Comparison of ENCODE assay signal across 8 mouse cellular contexts in the genomic region with DNA sequence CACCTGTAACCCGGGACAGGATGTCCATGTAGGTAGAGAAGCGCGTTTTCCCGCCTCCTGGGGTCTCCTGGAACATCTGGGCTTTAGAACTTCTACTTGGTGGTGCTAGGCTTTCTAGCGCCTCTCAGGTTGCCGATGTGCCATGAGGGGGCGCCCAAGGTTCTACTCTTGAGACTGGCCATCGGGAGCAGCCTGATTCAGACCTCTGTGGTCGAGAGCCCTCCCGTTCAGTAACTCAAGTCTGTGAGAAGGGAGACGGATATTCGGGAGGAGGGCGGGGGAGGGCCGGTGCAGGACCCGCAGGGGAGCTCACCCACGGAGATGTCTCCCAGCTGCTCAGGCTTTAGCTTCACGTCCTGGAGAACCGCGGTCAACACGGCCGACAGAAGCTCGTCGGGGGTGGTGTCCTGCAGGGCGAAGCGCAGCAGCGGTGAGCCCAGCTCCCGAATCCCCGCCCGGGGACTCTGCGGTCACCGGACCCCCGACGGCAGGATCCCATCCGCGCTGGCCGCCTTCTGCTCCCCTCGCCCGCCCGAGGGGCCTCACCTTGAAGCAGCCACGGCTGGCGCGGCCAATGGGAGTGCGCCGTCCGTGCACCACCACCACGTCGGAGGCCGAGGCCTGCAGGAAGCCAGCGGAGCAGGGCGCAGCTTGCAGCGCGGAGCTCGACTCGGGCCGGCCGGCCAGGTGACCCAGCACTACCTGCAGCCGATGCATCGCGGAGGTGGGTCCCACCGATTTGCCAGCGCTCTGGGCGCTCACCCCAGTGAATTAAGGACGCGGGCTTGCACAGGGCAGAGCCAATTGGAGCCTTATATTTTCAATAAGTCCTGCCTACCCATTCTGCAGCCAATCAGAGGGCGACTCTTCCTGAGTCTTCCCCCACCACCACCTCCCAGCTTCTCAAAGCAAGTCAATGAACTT. TPM values are rescaled to one million over a fixed set of nuclear protein-coding genes. Genes with fewer than 3 reads are reported as not detected.
DNase-seq lines count a peak whose midpoint lies in the region; ATAC-seq and TF ChIP-seq lines count a peak whose summit lies in the region.

A gene (minus strand): TSS at position 816 of the 924 bp plus-strand sequence.

- H3K27me3 ChIP-seq in ES-Bruce4 (ENCODE audit: control insufficient read depth, insufficient read depth, low read length, poor library complexity, severe bottlenecking) = no peaks in the 10 kb centered on the region
- no peaks in the 10 kb centered on the region for H3K27me3 ChIP-seq in forebrain, embryonic 14.5 days (replicated peaks; ENCODE audit: control insufficient read depth, insufficient read depth, low read length)
- H3K27me3 ChIP-seq in heart, postnatal 0 days (ENCODE audit: control insufficient read depth, insufficient read depth, low read length) = peaks cover 33% of the 10 kb centered on the region
- H3K27me3 ChIP-seq in liver, embryonic 16.5 days (ENCODE audit: control insufficient read depth, insufficient read depth, low read depth, low read length) = peaks cover 10% of the 10 kb centered on the region
- no peaks in the 10 kb centered on the region for H3K27me3 ChIP-seq in neural tube, embryonic 14.5 days (ENCODE audit: control insufficient read depth, insufficient read depth, low read length)

- peak within 1 kb of the TSS; percentile 58 for H3K4me2 ChIP-seq in forebrain, embryonic 14.5 days (ENCODE audit: low read length)
- H3K4me2 ChIP-seq in heart, postnatal 0 days (ENCODE audit: low read depth, low read length) = peak within 1 kb of the TSS; percentile 56
- peak within 1 kb of the TSS; percentile 50 for H3K4me2 ChIP-seq in liver, embryonic 16.5 days (ENCODE audit: low read depth, low read length)
- peak within 1 kb of the TSS; percentile 49 for H3K4me2 ChIP-seq in neural tube, embryonic 14.5 days (ENCODE audit: low read depth, low read length)

- no peaks in the 10 kb centered on the region for H3K9me3 ChIP-seq in ES-Bruce4 (replicated peaks; ENCODE audit: control insufficient read depth, insufficient read depth, low read length, poor library complexity, severe bottlenecking)
- no peaks in the 10 kb centered on the region for H3K9me3 ChIP-seq in forebrain, embryonic 14.5 days (replicated peaks; ENCODE audit: control insufficient read depth, low read length)
- H3K9me3 ChIP-seq in heart, postnatal 0 days (replicated peaks; ENCODE audit: control insufficient read depth, low read length) = no peaks in the 10 kb centered on the region
- no peaks in the 10 kb centered on the region for H3K9me3 ChIP-seq in liver, embryonic 16.5 days (replicated peaks; ENCODE audit: control insufficient read depth, low read length)
- H3K9me3 ChIP-seq in neural tube, embryonic 14.5 days (ENCODE audit: control insufficient read depth, low read length) = no peaks in the 10 kb centered on the region

- TF ChIP-seq POLR2A in ES-Bruce4 (IDR thresholded peaks at IDR 0.05; ENCODE audit: insufficient read depth, low read length) = no peak

- 2% methylated on average over 63 of the region's 65 CpGs for WGBS in forebrain, embryonic 14.5 days
- WGBS in heart, postnatal 0 days = 2% methylated on average over 65 of the region's 65 CpGs
- 1% methylated on average over 65 of the region's 65 CpGs for WGBS in liver, embryonic 16.5 days (ENCODE audit: insufficient replicate concordance)
- WGBS in neural tube, embryonic 14.5 days = 1% methylated on average over 64 of the region's 65 CpGs

- peak within 1 kb of the TSS; percentile 82 for H3K9ac ChIP-seq in ES-Bruce4 (ENCODE audit: low read depth, poor library complexity, severe bottlenecking)
- peak within 1 kb of the TSS; percentile 40 for H3K9ac ChIP-seq in forebrain, embryonic 14.5 days (ENCODE audit: low read length)
- no peak within 1 kb of the TSS for H3K9ac ChIP-seq in heart, postnatal 0 days (replicated peaks; ENCODE audit: low read depth, low read length)
- no peak within 1 kb of the TSS for H3K9ac ChIP-seq in liver, embryonic 16.5 days (ENCODE audit: low read depth, low read length)
- H3K9ac ChIP-seq in neural tube, embryonic 14.5 days (replicated peaks; ENCODE audit: low read depth, low read length) = peak within 1 kb of the TSS; percentile 42; the same call in 1 of the 2 replicates

- peak; percentile 82 for DNase-seq in forebrain, embryonic 14.5 days (ENCODE audit: low spot score)
- peak; percentile 80 for DNase-seq in heart, postnatal 0 days (ENCODE audit: low spot score)
- DNase-seq in kidney, postnatal 36 days = peak; percentile 91 to 96
- peak; percentile 13 to 16 for DNase-seq in thymus, adult 18-20 months

- no peak for TF ChIP-seq EP300 in ES-Bruce4 (IDR thresholded peaks at IDR 0.05; ENCODE audit: insufficient read depth, low read depth, low read length)
- no peak for TF ChIP-seq EP300 in heart, postnatal 0 days (IDR thresholded peaks at IDR 0.05; ENCODE audit: low read depth)

- H3K4me1 ChIP-seq in ES-Bruce4 (ENCODE audit: control insufficient read depth, insufficient read depth, low read length) = no peaks in the 10 kb centered on the region
- H3K4me1 ChIP-seq in forebrain, embryonic 14.5 days (ENCODE audit: control insufficient read depth, insufficient read depth, low read length) = no peaks in the 10 kb centered on the region
- H3K4me1 ChIP-seq in heart, postnatal 0 days (ENCODE audit: control insufficient read depth, insufficient read depth) = 0 out of 2 replicates have a peak, but pooled peaks cover 3% of the 10 kb centered on the region
- H3K4me1 ChIP-seq in liver, embryonic 16.5 days (ENCODE audit: control insufficient read depth, low read depth, low read length) = no peaks in the 10 kb centered on the region; the same call in 1 of the 2 replicates
- no peaks in the 10 kb centered on the region for H3K4me1 ChIP-seq in neural tube, embryonic 14.5 days (ENCODE audit: control insufficient read depth, insufficient read depth, low read length)

- TF ChIP-seq CTCF in ES-Bruce4 (IDR thresholded peaks at IDR 0.05; ENCODE audit: low read depth, low read length) = peak; percentile 65
- TF ChIP-seq CTCF in heart, postnatal 0 days (IDR thresholded peaks at IDR 0.05; ENCODE audit: low read depth) = peak; percentile 69

- peak within 1 kb of the TSS; percentile 88 for H3K4me3 ChIP-seq in ES-Bruce4 (ENCODE audit: low read depth, low read length)
- H3K4me3 ChIP-seq in forebrain, embryonic 14.5 days (ENCODE audit: low read depth, low read length) = peak within 1 kb of the TSS; percentile 40
- H3K4me3 ChIP-seq in heart, postnatal 0 days (ENCODE audit: low read depth, low read length) = peak within 1 kb of the TSS; percentile 39
- H3K4me3 ChIP-seq in liver, embryonic 16.5 days (ENCODE audit: low read depth, low read length) = peak within 1 kb of the TSS; percentile 52
- H3K4me3 ChIP-seq in neural tube, embryonic 14.5 days (ENCODE audit: low read depth, low read length) = peak within 1 kb of the TSS; percentile 44

- H3K36me3 ChIP-seq in ES-Bruce4 (ENCODE audit: control insufficient read depth, insufficient read depth, low read length, poor library complexity, severe bottlenecking) = no peaks in the 10 kb centered on the region
- no peaks in the 10 kb centered on the region for H3K36me3 ChIP-seq in forebrain, embryonic 14.5 days (ENCODE audit: control insufficient read depth, insufficient read depth, low read length)
- H3K36me3 ChIP-seq in heart, postnatal 0 days (replicated peaks; ENCODE audit: control insufficient read depth, insufficient read depth, low read length) = no peaks in the 10 kb centered on the region
- no peaks in the 10 kb centered on the region for H3K36me3 ChIP-seq in liver, embryonic 16.5 days (ENCODE audit: control insufficient read depth, insufficient read depth)
- H3K36me3 ChIP-seq in neural tube, embryonic 14.5 days (ENCODE audit: control insufficient read depth, insufficient read depth, low read length) = no peaks in the 10 kb centered on the region

- ATAC-seq in cerebellum, adult (ENCODE audit: insufficient number of reproducible peaks, low FRiP score, low TSS enrichment) = peak; percentile 28
- ATAC-seq in forebrain, embryonic 14.5 days = peak; percentile 96
- peak; percentile 82 for ATAC-seq in heart, postnatal 0 days (ENCODE audit: insufficient read depth, low read depth)
- ATAC-seq in liver, embryonic 16.5 days (ENCODE audit: low read depth) = peak; percentile 74
- ATAC-seq in neural tube, embryonic 14.5 days (ENCODE audit: low read depth) = peak; percentile 96

- no peak within 1 kb of the TSS for H3K27ac ChIP-seq in ES-Bruce4 (ENCODE audit: insufficient read depth, low read length)
- H3K27ac ChIP-seq in forebrain, embryonic 14.5 days (ENCODE audit: low read depth, low read length) = no peak within 1 kb of the TSS
- no peak within 1 kb of the TSS for H3K27ac ChIP-seq in heart, postnatal 0 days (ENCODE audit: low read depth)
- no peak within 1 kb of the TSS for H3K27ac ChIP-seq in liver, embryonic 16.5 days (ENCODE audit: low read length)
- H3K27ac ChIP-seq in neural tube, embryonic 14.5 days (ENCODE audit: low read depth, low read length) = no peak within 1 kb of the TSS

RNA-seq across cellular contexts. Expression of the gene that starts here (rescaled TPM):
- polyA plus RNA-seq in ES-Bruce4 (2011; ENCODE audit: insufficient read depth, insufficient read length, low read depth, missing spikeins) = 0.78 and 2.1 TPM in 2 replicates
- polyA plus RNA-seq in forebrain, embryonic 14.5 days (2014; fragmentation: Nextera tagmentation; extraction: Ambion mirVana) = 1.3 TPM in 2 replicates
- 0.27 TPM in 1 of 2 replicates, not detected in the other for total RNA-seq in heart, postnatal 0 days (2014; rRNA removed; ENCODE audit: low replicate concordance)
- 0.15 and 0.30 TPM in 2 replicates for polyA plus RNA-seq in heart, postnatal 0 days (2015; fragmentation: Nextera tagmentation; extraction: Ambion mirVana)
- polyA plus RNA-seq in liver, embryonic 16.5 days (2015; fragmentation: Nextera tagmentation; extraction: Ambion mirVana) = 24.8 and 27.6 TPM in 2 replicates
- 3.1 and 4.8 TPM in 2 replicates for polyA plus RNA-seq in neural tube, embryonic 14.5 days (2014; fragmentation: Nextera tagmentation; extraction: Ambion mirVana)

Comparison
In these comparisons a context has a peak if more than half of its experiments do, and no peak if none do; other contexts are left out.
1. Peak in DNase-seq, ATAC-seq, H3K4me3 ChIP-seq and H3K4me2 ChIP-seq in heart, postnatal 0 days; RNA of the gene not detected or under 1 TPM.
2. H3K9ac ChIP-seq: peak in ES-Bruce4 (single experiment), forebrain, embryonic 14.5 days (single experiment) and neural tube, embryonic 14.5 days (single experiment); none in heart, postnatal 0 days (single experiment) and liver, embryonic 16.5 days (single experiment).
3. ATAC-seq: peak in every context shown above with its lines; median percentile 96 in forebrain, embryonic 14.5 days; 96 in neural tube, embryonic 14.5 days; 82 in heart, postnatal 0 days; 74 in liver, embryonic 16.5 days; 28 in cerebellum, adult.
4. DNase-seq: peak in every context shown above with its lines; median percentile 94 in kidney, postnatal 36 days; 82 in forebrain, embryonic 14.5 days; 80 in heart, postnatal 0 days; 14 in thymus, adult 18-20 months.
5. Peak in every context shown above with its lines, with median percentiles within 50 percentile points of each other: H3K4me3 ChIP-seq and H3K4me2 ChIP-seq.